Mouse (Mus musculus) limb, embryonic 12.5 days (tissue): ENCODE data around the gene Terb2. TPM values are rescaled to one million over a fixed set of nuclear protein-coding genes. Genes with fewer than 3 reads are reported as not detected.
A peak's percentile ranks its signal among the peaks of the same experiment; 100 is the strongest.

ENCODE experiments used
- ATAC-seq: fragments of 200-750 bp; cut with Nextera tagmentation; 2 replicates; pipeline ENCODE4 v1.8.0; 2017; ENCODE audit warnings: low read depth, moderate TSS enrichment; ENCODE audit not compliant: insufficient number of reproducible peaks, insufficient read depth, low FRiP score, low TSS enrichment
- H3K27ac ChIP-seq: fragments of 300-500 bp; sonication (generic); 2 replicates; pipeline ENCODE4 v1.5.1; 2016; ENCODE audit warnings: mild to moderate bottlenecking, moderate library complexity
- H3K27me3 ChIP-seq: fragments of 300-500 bp; sonication (generic); 2 replicates; pipeline ENCODE4 v1.6.1; 2016; ENCODE audit warnings: mild to moderate bottlenecking, moderate library complexity
- H3K36me3 ChIP-seq: fragments of 300-500 bp; sonication (generic); 2 replicates; pipeline ENCODE4 v1.6.1; 2016; ENCODE audit warnings: mild to moderate bottlenecking, moderate library complexity
- H3K4me1 ChIP-seq: fragments of 300-500 bp; sonication (generic); replicated peaks from 2 replicates; pipeline ENCODE4 v1.6.1; 2016
- H3K4me2 ChIP-seq: fragments of 300-500 bp; sonication (generic); 2 replicates; pipeline ENCODE4 v1.6.1; 2016; ENCODE audit warnings: mild to moderate bottlenecking, moderate library complexity
- H3K4me3 ChIP-seq: fragments of 300-500 bp; sonication (generic); replicated peaks from 2 replicates; pipeline ENCODE4 v1.5.1; 2016; ENCODE audit warnings: mild to moderate bottlenecking
- H3K9ac ChIP-seq: fragments of 300-500 bp; sonication (generic); replicated peaks from 2 replicates; pipeline ENCODE4 v1.6.1; 2016; ENCODE audit warnings: mild to moderate bottlenecking, moderate library complexity
- H3K9me3 ChIP-seq: fragments of 300-500 bp; sonication (generic); 2 replicates; pipeline ENCODE4 v1.6.1; 2016; ENCODE audit warnings: mild to moderate bottlenecking, moderate library complexity
- WGBS: fragments of 180-500 bp; shearing (Covaris S2); methylation state at CpG from one replicate; pipeline ENCODE4 v1.1.7; 2016; 5-methylcytosine and 5-hydroxymethylcytosine counted together
- polyA plus RNA-seq: library from polyadenylated mRNA; unstranded; fragments of >200 nt; fragmentation: Nextera tagmentation; extraction: Ambion mirVana; gene quantifications from 2 replicates; pipeline ENCODE4 v1.2.1, GENCODE M21; 2016

Terb2 gene
- not detected in 2 replicates for polyA plus RNA-seq

- H3K27me3 ChIP-seq: no peaks in the 10 kb centered on the region
- H3K4me2 ChIP-seq: no peak within 1 kb of the TSS
- no peak within 1 kb of the TSS for H3K9ac ChIP-seq
- ATAC-seq: no peak
- H3K36me3 ChIP-seq: no peaks in the 10 kb centered on the region
- 74% methylated on average over 17 of the region's 17 CpGs for WGBS
- H3K27ac ChIP-seq: no peak within 1 kb of the TSS
- H3K4me3 ChIP-seq: no peak within 1 kb of the TSS
- peaks cover 4% of the 10 kb centered on the region; the same call in 1 of the 2 replicates for H3K9me3 ChIP-seq
- no peaks in the 10 kb centered on the region for H3K4me1 ChIP-seq
Observed at GRCm38 (mm10) chr2:122186106-122186505, at the start of gene Terb2, which contains the start of gene Patl2. Gene Terb2, plus strand, starts transcription at chr2:122186272. Gene Patl2, minus strand, starts transcription at chr2:122186189.

DNA sequence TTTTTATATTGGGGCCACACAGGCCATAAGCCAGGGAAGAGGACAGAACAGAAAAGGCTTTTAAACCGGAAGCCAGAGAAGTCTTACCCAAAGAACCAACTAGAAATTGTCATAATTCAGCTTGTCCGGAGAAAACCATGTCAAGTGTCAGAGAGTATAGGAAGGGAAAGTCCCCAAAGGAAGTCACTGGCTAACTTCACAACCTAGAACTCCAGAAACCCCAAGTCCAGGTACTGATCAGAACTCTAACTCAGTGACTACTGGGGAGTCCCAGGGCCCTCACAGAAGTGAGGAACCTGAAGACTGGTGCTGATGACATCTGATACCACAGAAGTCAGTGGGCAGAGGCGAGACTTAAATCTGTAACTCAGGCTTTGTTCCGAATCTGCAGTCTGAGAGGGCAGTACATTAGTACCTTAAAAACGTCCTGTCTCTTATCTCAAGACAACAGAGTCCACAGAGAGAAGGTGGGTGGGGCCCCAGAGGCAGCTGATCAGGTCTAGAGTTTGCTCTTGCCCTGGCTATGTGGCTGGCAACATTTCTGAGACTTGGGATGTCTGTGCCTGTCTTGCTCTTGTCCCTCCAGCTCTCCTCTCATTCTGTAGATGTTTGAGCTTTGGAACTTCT lies 48.1 kb upstream of the Terb2 start:
- ATAC-seq: no peak

DNA sequence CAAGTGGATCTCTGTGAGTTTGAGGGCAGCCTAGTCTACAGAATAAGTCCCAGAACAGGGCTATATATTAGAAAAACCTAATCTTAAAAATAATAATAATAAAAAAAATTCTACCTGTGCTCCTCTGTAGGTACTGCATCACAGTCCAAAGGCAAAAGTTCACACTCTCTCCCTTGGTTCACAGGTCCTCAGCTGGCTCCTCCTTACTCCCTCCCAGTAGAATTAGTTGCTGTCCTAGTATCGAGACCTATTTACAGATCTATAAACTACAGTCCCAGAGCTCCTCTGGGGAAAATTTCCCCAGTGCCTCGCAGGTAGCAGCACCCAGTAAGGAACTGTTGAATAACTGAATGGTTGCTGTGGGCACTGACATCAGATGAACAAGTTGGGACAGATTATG lies 45.3 kb upstream of the Terb2 start:
- Histone ChIP-seq H3K4me1 (no peaks in the 10 kb centered on the region), H3K4me2 (no peak overlapping the region), H3K9me3 (no peaks in the 10 kb centered on the region), H3K9ac (no peak overlapping the region), H3K4me3 (no peak overlapping the region), H3K27me3 (no peaks in the 10 kb centered on the region), H3K36me3 (no peaks in the 10 kb centered on the region), H3K27ac (no peak overlapping the region)
- ATAC-seq: no peak
- 70% methylated on average over 2 of the region's 2 CpGs for WGBS

More for the DNA sequence above, 48.1 kb upstream of the Terb2 start:
- no peaks in the 10 kb centered on the region for H3K27me3 ChIP-seq
- no peak overlapping the region for H3K9ac ChIP-seq
- WGBS: 58% methylated on average over 5 of the region's 5 CpGs
- no peaks in the 10 kb centered on the region for H3K9me3 ChIP-seq
- no peak overlapping the region for H3K4me3 ChIP-seq
- H3K4me2 ChIP-seq: no peak overlapping the region
- H3K27ac ChIP-seq: no peak overlapping the region
- H3K36me3 ChIP-seq: no peaks in the 10 kb centered on the region
- no peaks in the 10 kb centered on the region for H3K4me1 ChIP-seq

- Histone ChIP-seq H3K27ac (no peak overlapping the region), H3K27me3 (no peaks in the 10 kb centered on the region), H3K4me1 (no peaks in the 10 kb centered on the region), H3K4me2 (no peak overlapping the region), H3K9ac (no peak overlapping the region), H3K9me3 (no peaks in the 10 kb centered on the region), H3K36me3 (no peaks in the 10 kb centered on the region), H3K4me3 (no peak overlapping the region)
- 76% methylated on average over 5 of the region's 5 CpGs for WGBS
- ATAC-seq: no peak
Observed at GRCm38 (mm10) chr2:122141332-122141967, 44.6 kb upstream of the Terb2 start.

DNA sequence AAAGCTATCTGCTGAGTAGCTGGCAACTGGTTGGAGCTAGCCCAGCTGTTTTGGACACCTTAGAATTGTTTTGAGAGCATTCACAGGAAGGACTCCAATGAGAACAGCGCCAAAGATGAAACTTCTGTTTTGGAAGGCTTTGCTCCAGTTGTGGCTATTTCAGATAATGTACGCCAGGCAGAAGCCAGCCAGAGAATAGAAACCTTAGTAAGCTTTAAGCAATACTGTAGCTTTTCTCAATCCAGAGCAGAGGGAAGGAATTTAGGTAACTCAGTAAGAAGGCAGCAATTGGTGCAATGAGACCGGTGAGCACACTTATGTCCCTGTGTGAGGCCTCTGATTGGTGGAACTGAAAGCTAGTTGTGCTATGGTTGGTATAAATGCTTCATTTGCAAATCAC lies 43.0 kb upstream of the Terb2 start:
- Histone ChIP-seq H3K9ac (no peak overlapping the region), H3K9me3 (no peaks in the 10 kb centered on the region), H3K27me3 (no peaks in the 10 kb centered on the region), H3K4me3 (no peak overlapping the region), H3K4me2 (no peak overlapping the region), H3K36me3 (no peaks in the 10 kb centered on the region), H3K4me1 (no peaks in the 10 kb centered on the region), H3K27ac (no peak overlapping the region)
- 87% methylated on average over 3 of the region's 3 CpGs for WGBS
- no peak for ATAC-seq

GRCm38 (mm10) chr2:122145756-122146155 lies 40.3 kb upstream of the Terb2 start:
- Histone ChIP-seq H3K4me3 (no peak overlapping the region), H3K27me3 (no peaks in the 10 kb centered on the region), H3K27ac (no peak overlapping the region), H3K4me2 (no peak overlapping the region), H3K9ac (no peak overlapping the region), H3K4me1 (no peaks in the 10 kb centered on the region; the same call in 1 of the 2 replicates), H3K9me3 (no peaks in the 10 kb centered on the region), H3K36me3 (no peaks in the 10 kb centered on the region)
- ATAC-seq: no peak
- 66% methylated on average over 4 of the region's 4 CpGs for WGBS

- 86% methylated on average over 6 of the region's 6 CpGs for WGBS
- Histone ChIP-seq H3K27me3 (no peaks in the 10 kb centered on the region), H3K4me1 (no peaks in the 10 kb centered on the region; the same call in 1 of the 2 replicates), H3K9ac (no peak overlapping the region), H3K9me3 (no peaks in the 10 kb centered on the region), H3K36me3 (peaks cover 6% of the 10 kb centered on the region; the same call in 1 of the 2 replicates), H3K4me3 (no peak overlapping the region), H3K27ac (no peak overlapping the region), H3K4me2 (no peak overlapping the region)
- no peak for ATAC-seq
Observed at GRCm38 (mm10) chr2:122146687-122147086, 39.4 kb upstream of the Terb2 start.

- no peaks in the 10 kb centered on the region for H3K27me3 ChIP-seq
- H3K4me3 ChIP-seq: peak within 1 kb of the TSS; percentile 70
- no peaks in the 10 kb centered on the region for H3K9me3 ChIP-seq
- H3K9ac ChIP-seq: peak within 1 kb of the TSS; percentile 74
- WGBS: under 1% methylated on average over 40 of the region's 40 CpGs
- peak; percentile 95 for ATAC-seq
- no peaks in the 10 kb centered on the region; the same call in 1 of the 2 replicates for H3K4me1 ChIP-seq
- peak within 1 kb of the TSS; percentile 61 for H3K4me2 ChIP-seq
- peak within 1 kb of the TSS; percentile 75 for H3K27ac ChIP-seq
- H3K36me3 ChIP-seq: peaks cover 11% of the 10 kb centered on the region; the same call in 1 of the 2 replicates
Observed at GRCm38 (mm10) chr2:122147508-122148241, 38.4 kb upstream of the Terb2 start, which contains the start of gene B2m. Gene B2m, plus strand, starts transcription at chr2:122147686.

DNA sequence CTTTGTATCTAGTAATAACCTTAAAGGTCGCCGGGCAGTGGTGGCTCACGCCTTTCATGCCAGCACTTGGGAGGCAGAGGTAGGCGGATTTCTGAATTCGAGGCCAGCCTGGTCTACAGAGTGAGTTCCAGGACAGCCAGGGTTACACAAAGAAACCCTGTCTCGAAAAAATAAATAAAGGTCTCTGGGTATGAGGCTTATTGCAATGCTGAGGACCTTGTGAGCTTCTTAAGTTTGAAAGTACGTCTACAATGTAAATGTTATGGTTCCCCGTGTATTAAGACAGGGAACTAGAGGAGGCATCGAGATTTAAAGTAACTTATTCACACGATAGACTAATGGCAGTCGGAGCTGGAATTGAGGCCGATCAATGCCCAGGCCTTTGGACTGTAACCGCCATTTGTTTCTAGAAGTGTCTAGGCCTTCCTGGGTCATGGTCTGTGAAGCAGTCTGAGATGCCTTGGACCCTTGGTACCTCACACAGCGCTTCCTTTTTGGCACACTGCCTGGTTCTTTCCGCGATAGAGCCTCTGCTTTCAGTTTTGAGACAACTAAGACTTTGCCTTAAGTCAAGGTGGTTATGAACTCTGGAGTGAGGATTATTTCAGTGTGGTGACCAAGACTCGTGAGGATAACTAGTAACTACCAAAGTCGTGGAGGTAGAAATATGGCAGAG lies 37.7 kb upstream of the Terb2 start:
- no peak overlapping the region for H3K27ac ChIP-seq
- no peaks in the 10 kb centered on the region for H3K9me3 ChIP-seq
- no peak for ATAC-seq
- WGBS: 37% methylated on average over 18 of the region's 18 CpGs
- peaks cover 11% of the 10 kb centered on the region; the same call in 1 of the 2 replicates for H3K36me3 ChIP-seq
- peak overlapping the region; percentile 61 for H3K4me2 ChIP-seq
- no peaks in the 10 kb centered on the region; the same call in 1 of the 2 replicates for H3K4me1 ChIP-seq
- no peaks in the 10 kb centered on the region for H3K27me3 ChIP-seq
- peak overlapping the region; percentile 74 for H3K9ac ChIP-seq
- H3K4me3 ChIP-seq: peak overlapping the region; percentile 70

GRCm38 (mm10) chr2:122149316-122149715 lies 36.8 kb upstream of the Terb2 start:
- no peak overlapping the region for H3K4me3 ChIP-seq
- ATAC-seq: no peak
- H3K36me3 ChIP-seq: peaks cover 12% of the 10 kb centered on the region; the same call in 1 of the 2 replicates
- no peak overlapping the region for H3K27ac ChIP-seq
- H3K4me1 ChIP-seq: no peaks in the 10 kb centered on the region; the same call in 1 of the 2 replicates
- no peak overlapping the region for H3K9ac ChIP-seq
- no peaks in the 10 kb centered on the region for H3K27me3 ChIP-seq
- peak overlapping the region; percentile 61; the same call in 1 of the 2 replicates for H3K4me2 ChIP-seq
- 89% methylated on average over 6 of the region's 6 CpGs for WGBS
- H3K9me3 ChIP-seq: no peaks in the 10 kb centered on the region
